In genomic region chr14:21890430-21890829, GRCm38 (mm10) we compare ENCODE assay signal across 13 mouse cellular contexts. TPM values are rescaled to one million over a fixed set of nuclear protein-coding genes. Genes with fewer than 3 reads are reported as not detected.
A peak's percentile ranks its signal among the peaks of the same experiment; 100 is the strongest.
DNase-seq lines count a peak whose midpoint lies in the region; ATAC-seq lines count a peak whose summit lies in the region.
"Had no signal": no experiment of that assay in that cellular context is flagged by ENCODE, and none has a peak within 500 bp of the region (broad histone marks: within the 10 kb centered on the region; RNA-seq: fewer than 3 reads in every experiment).

No protein-coding gene starts in this region.

- no peaks in the 10 kb centered on the region for H3K36me3 ChIP-seq in heart, embryonic 10.5 days
- no peaks in the 10 kb centered on the region for H3K36me3 ChIP-seq in forebrain, embryonic 16.5 days (ENCODE audit: control insufficient read depth, insufficient read depth)
- H3K36me3 ChIP-seq: forebrain, embryonic 10.5 days; neural tube, embryonic 12.5 days had no signal

- H3K9ac ChIP-seq in forebrain, embryonic 16.5 days (replicated peaks; ENCODE audit: low read depth, low read length), result no peak overlapping the region
- H3K9ac ChIP-seq: neural tube, embryonic 12.5 days had no signal

- DNase-seq in heart, embryonic 10.5 days (ENCODE audit: low spot score), result no peak
- DNase-seq in heart, adult 8-10 months (ENCODE audit: low spot score), result no peak
- peak; percentile 86 for DNase-seq in 416B (ENCODE audit: low read depth)
- DNase-seq in brain, adult 2 months (ENCODE audit: low read depth, low spot score), result peak; percentile 24
- DNase-seq in lung, postnatal 10 days, result peak; percentile 54
- no peak for DNase-seq in B cell, adult 2 months
- DNase-seq: cerebellum, postnatal 25 days had no signal

- H3K4me1 ChIP-seq in heart, embryonic 10.5 days, result peaks cover 18% of the 10 kb centered on the region
- no peaks in the 10 kb centered on the region; the same call in 1 of the 2 replicates for H3K4me1 ChIP-seq in forebrain, embryonic 16.5 days (replicated peaks; ENCODE audit: control insufficient read depth, insufficient read depth, low read length)

- H3K9me3 ChIP-seq in heart, embryonic 10.5 days, result no peaks in the 10 kb centered on the region
- H3K9me3 ChIP-seq in forebrain, embryonic 16.5 days (ENCODE audit: control insufficient read depth, low read length), result no peaks in the 10 kb centered on the region
- H3K9me3 ChIP-seq: forebrain, embryonic 10.5 days; neural tube, embryonic 12.5 days had no signal

- ATAC-seq in forebrain, embryonic 16.5 days, result no peak
- ATAC-seq in erythroid progenitor cell, adult 5-6 weeks (replicated peaks; ENCODE audit: low FRiP score, poor library complexity, severe bottlenecking), result no peak
- ATAC-seq: activated CD4-positive, CD25-positive, alpha-beta regulatory T cell, adult 4 months had no signal

- no peak overlapping the region for H3K4me3 ChIP-seq in heart, embryonic 10.5 days
- H3K4me3 ChIP-seq in forebrain, embryonic 16.5 days (replicated peaks; ENCODE audit: low read length), result no peak overlapping the region
- H3K4me3 ChIP-seq: forebrain, embryonic 10.5 days; heart, adult 2 months; neural tube, embryonic 12.5 days had no signal

- 71% methylated on average over 2 of the region's 2 CpGs for WGBS in heart, embryonic 10.5 days
- WGBS in forebrain, embryonic 16.5 days, result 89% methylated on average over 2 of the region's 2 CpGs

- H3K27ac ChIP-seq in heart, embryonic 10.5 days, result peak overlapping the region; percentile 88
- H3K27ac ChIP-seq in forebrain, embryonic 16.5 days (ENCODE audit: low read length), result no peak overlapping the region
- H3K27ac ChIP-seq: forebrain, embryonic 10.5 days; heart, adult 2 months; neural tube, embryonic 12.5 days had no signal

- H3K4me2 ChIP-seq in forebrain, embryonic 16.5 days (ENCODE audit: low read length), result no peak overlapping the region
- H3K4me2 ChIP-seq: neural tube, embryonic 12.5 days had no signal

- no peaks in the 10 kb centered on the region for H3K27me3 ChIP-seq in heart, embryonic 10.5 days (ENCODE audit: insufficient read depth, poor library complexity, severe bottlenecking)
- no peaks in the 10 kb centered on the region for H3K27me3 ChIP-seq in forebrain, embryonic 16.5 days (replicated peaks; ENCODE audit: control insufficient read depth, insufficient read depth, low read length)

RNA-seq across cellular contexts. Expression of gene Comtd1, which starts 41.7 kb away (rescaled TPM):
- polyA plus RNA-seq in heart, embryonic 10.5 days (2016; fragmentation: Nextera tagmentation; extraction: Ambion mirVana), result 48.1 and 52.2 TPM in 2 replicates
- total RNA-seq in heart, adult 8-10 months (2022), result 10 to 100 TPM in 2 of 4 experiments, 1 to 10 TPM in 2; 8.4 to 12.0 (median 10.3) TPM
- 28.1 and 34.9 TPM in 2 replicates for polyA plus RNA-seq in forebrain, embryonic 16.5 days (2015; fragmentation: Nextera tagmentation; extraction: Ambion mirVana)
- 1.4 and 10.9 TPM in 2 replicates for total RNA-seq in erythroid progenitor cell, adult 5-6 weeks (2015; ENCODE audit: low replicate concordance)
- 10.0 and 12.7 TPM in 2 replicates for total RNA-seq in erythroid progenitor cell, adult 5-6 weeks (2017; ENCODE audit: low replicate concordance)

Comparison
In these comparisons a context has a peak if more than half of its experiments do, and no peak if none do; other contexts are left out.
1. DNase-seq: peak in 416B (single experiment), brain, adult 2 months (single experiment) and lung, postnatal 10 days (single experiment); none in heart, embryonic 10.5 days (single experiment), heart, adult 8-10 months (single experiment) and B cell, adult 2 months (0 of 2).